Mouse (Mus musculus) embryo, embryonic 11 days (tissue): ENCODE results near the gene Ibsp.

Source experiments
- DNase-seq: peaks from one replicate; pipeline ENCODE4 v3.0.0-alpha.2; 2015

Ibsp gene

GRCm38 (mm10) chr5:104298994-104299393 is at the start of gene Ibsp:
Gene Ibsp (plus strand): TSS chr5:104299171.
- DNase-seq = no peak

GRCm38 (mm10) chr5:104251811-104252210 is 47.2 kb upstream of the Ibsp start:
- no peak for DNase-seq

- DNase-seq = no peak
These were observed 42.4 kb upstream of the Ibsp start for GRCm38 (mm10) chr5:104256585-104256984.

GRCm38 (mm10) chr5:104261908-104262461 is 37.0 kb upstream of the Ibsp start:
- DNase-seq = no peak

- no peak for DNase-seq
These were observed 35.8 kb upstream of the Ibsp start for GRCm38 (mm10) chr5:104263014-104263776.

GRCm38 (mm10) chr5:104294201-104294600 is 4.8 kb upstream of the Ibsp start:
- DNase-seq = peak; percentile 48

- DNase-seq = no peak
These were observed 15.1 kb downstream of the Ibsp start for GRCm38 (mm10) chr5:104314073-104314472.

GRCm38 (mm10) chr5:104325029-104325428 is 26.1 kb downstream of the Ibsp start, which contains the start of gene Mepe:
Gene Mepe (plus strand): TSS chr5:104325329.
- no peak for DNase-seq

GRCm38 (mm10) chr5:104326884-104327283 is 27.9 kb downstream of the Ibsp start:
- DNase-seq = no peak

GRCm38 (mm10) chr5:104327389-104327788 is 28.4 kb downstream of the Ibsp start:
- DNase-seq = no peak

- DNase-seq = no peak
These were observed 28.9 kb downstream of the Ibsp start for GRCm38 (mm10) chr5:104327876-104328275.

- DNase-seq = no peak
These were observed 29.4 kb downstream of the Ibsp start for GRCm38 (mm10) chr5:104328317-104328850.

- no peak for DNase-seq
These were observed 30.4 kb downstream of the Ibsp start for GRCm38 (mm10) chr5:104329381-104329780.

- DNase-seq = no peak
These were observed 31.1 kb downstream of the Ibsp start for GRCm38 (mm10) chr5:104330088-104330487.

GRCm38 (mm10) chr5:104332296-104332695 is 33.3 kb downstream of the Ibsp start:
- DNase-seq = no peak

- DNase-seq = peak; percentile 75
These were observed 34.3 kb downstream of the Ibsp start for GRCm38 (mm10) chr5:104333231-104333640.

GRCm38 (mm10) chr5:104333643-104334042 is 34.7 kb downstream of the Ibsp start:
- DNase-seq = no peak

GRCm38 (mm10) chr5:104334516-104334915 is 35.5 kb downstream of the Ibsp start:
- no peak for DNase-seq

- DNase-seq = no peak
These were observed 37.0 kb downstream of the Ibsp start for GRCm38 (mm10) chr5:104335962-104336361.

- DNase-seq = no peak
These were observed 38.5 kb downstream of the Ibsp start for GRCm38 (mm10) chr5:104337491-104337890.

- no peak for DNase-seq
These were observed 40.0 kb downstream of the Ibsp start for GRCm38 (mm10) chr5:104339009-104339408.

GRCm38 (mm10) chr5:104339706-104340512 is 40.9 kb downstream of the Ibsp start:
- DNase-seq = peak; percentile 83

GRCm38 (mm10) chr5:104340513-104340829 is 41.5 kb downstream of the Ibsp start:
- DNase-seq = no peak

- peak; percentile 38 for DNase-seq
These were observed 43.9 kb downstream of the Ibsp start for GRCm38 (mm10) chr5:104342881-104343280.
